Comparison of ENCODE assay signal across 13 mouse cellular contexts in genomic region chr9:101717911-101718310, GRCm38 (mm10).
DNase-seq lines count a peak whose midpoint lies in the region; ATAC-seq and TF ChIP-seq lines count a peak whose summit lies in the region.
"Had no signal": no experiment of that assay in that cellular context is flagged by ENCODE, and none has a peak within 500 bp of the region (broad histone marks: within the 10 kb centered on the region; RNA-seq: fewer than 3 reads in every experiment).

No protein-coding gene starts in this region.

- H3K9ac ChIP-seq in hindbrain, embryonic 15.5 days: no peak overlapping the region
- H3K9ac ChIP-seq: liver, embryonic 15.5 days had no signal

- H3K9me3 ChIP-seq in hindbrain, embryonic 15.5 days: no peaks in the 10 kb centered on the region

- H3K36me3 ChIP-seq in hindbrain, embryonic 15.5 days: no peaks in the 10 kb centered on the region
- H3K36me3 ChIP-seq in thymus, adult 2 months (ENCODE audit: control insufficient read depth, insufficient read depth, low read length): no peaks in the 10 kb centered on the region
- H3K36me3 ChIP-seq: liver, embryonic 15.5 days had no signal

- WGBS in hindbrain, embryonic 15.5 days: 25% methylated on average over 2 of the region's 2 CpGs
- 53% methylated on average over 2 of the region's 2 CpGs for WGBS in thymus, adult 2 months

- H3K27ac ChIP-seq in hindbrain, embryonic 15.5 days (replicated peaks): peak overlapping the region; percentile 62
- no peak overlapping the region for H3K27ac ChIP-seq in thymus, adult 2 months (ENCODE audit: control insufficient read depth, insufficient read depth, low read length)
- H3K27ac ChIP-seq: heart, adult 2 months; liver, embryonic 15.5 days had no signal

- DNase-seq in MN1 (ENCODE audit: low spot score): peak; percentile 17
- peak; percentile 16 for DNase-seq in brain, embryonic 18.5 days (ENCODE audit: low read depth, low spot score)
- DNase-seq in neural tube, embryonic 10.5 days (ENCODE audit: extremely low spot score, low spot score): peak; percentile 22
- DNase-seq in ovary, postnatal 14 days (ENCODE audit: low spot score): no peak
- no peak for DNase-seq in cerebellum, adult 9-10 months
- DNase-seq in thymus, adult 2 months: no peak
- no peak for DNase-seq in cerebellum, adult 8-10 months
- DNase-seq: cerebellum, adult 2 months; heart, adult 2 months; kidney, postnatal 25 days had no signal

- no peak overlapping the region for H3K4me3 ChIP-seq in hindbrain, embryonic 15.5 days
- H3K4me3 ChIP-seq in thymus, adult 2 months (ENCODE audit: control insufficient read depth, insufficient read depth, low read length): no peak overlapping the region
- H3K4me3 ChIP-seq: heart, adult 2 months; liver, embryonic 15.5 days had no signal

- no peak for TF ChIP-seq CTCF in thymus, adult 2 months (IDR thresholded peaks at IDR 0.05; ENCODE audit: borderline replicate concordance, control insufficient read depth, extremely low read depth, insufficient read depth, low read length, poor library complexity)

- H3K4me2 ChIP-seq in hindbrain, embryonic 15.5 days: no peak overlapping the region
- H3K4me2 ChIP-seq: liver, embryonic 15.5 days had no signal

- ATAC-seq in hindbrain, embryonic 15.5 days (ENCODE audit: low FRiP score, low read depth): peak; percentile 75
- ATAC-seq: intestine, embryonic 16.5 days had no signal

- no peaks in the 10 kb centered on the region for H3K27me3 ChIP-seq in hindbrain, embryonic 15.5 days
- no peaks in the 10 kb centered on the region for H3K27me3 ChIP-seq in thymus, adult 2 months (ENCODE audit: control insufficient read depth, insufficient read depth, low read length)
- H3K27me3 ChIP-seq: liver, embryonic 15.5 days had no signal

- peaks cover 6% of the 10 kb centered on the region for H3K4me1 ChIP-seq in hindbrain, embryonic 15.5 days (replicated peaks)
- no peaks in the 10 kb centered on the region for H3K4me1 ChIP-seq in thymus, adult 2 months (replicated peaks; ENCODE audit: control insufficient read depth, insufficient read depth, low read length)
- H3K4me1 ChIP-seq: liver, embryonic 15.5 days had no signal

- TF ChIP-seq POLR2A in thymus, adult 2 months (IDR thresholded peaks at IDR 0.05; ENCODE audit: control insufficient read depth, extremely low read depth, insufficient read depth, low read length, poor library complexity): no peak

Comparison
In these comparisons a context has a peak if more than half of its experiments do, and no peak if none do; other contexts are left out.
1. DNase-seq: peak in MN1 (single experiment), brain, embryonic 18.5 days (single experiment) and neural tube, embryonic 10.5 days (single experiment); none in ovary, postnatal 14 days (single experiment), cerebellum, adult 9-10 months (single experiment), thymus, adult 2 months (single experiment) and cerebellum, adult 8-10 months (single experiment).